Mouse (Mus musculus): ENCODE measurements at regions not wholly inside any gene's neighbourhood (a gene's known extent, or its start where the extent isn't known, plus 50 kb on each side); places are given as distances from the start of the nearest gene placed in this dataset.

- no peak for DNase-seq
- no peaks in the 10 kb centered on the region for H3K79me2 ChIP-seq (replicated peaks; ENCODE audit: control insufficient read depth, insufficient read depth, low read length)
- no peak overlapping the region for H3K9ac ChIP-seq (ENCODE audit: low read depth, low read length)
- H3K36me3 ChIP-seq (ENCODE audit: control insufficient read depth, insufficient read depth, low read length) = no peaks in the 10 kb centered on the region
- no peak for TF ChIP-seq EP300 (IDR thresholded peaks at IDR 0.05; ENCODE audit: insufficient read depth, low read depth, low read length)
- no peak for TF ChIP-seq POLR2A (IDR thresholded peaks at IDR 0.05; ENCODE audit: insufficient read depth, low read depth, low read length)
- no peak for TF ChIP-seq CTCF (IDR thresholded peaks at IDR 0.05)
- intact Hi-C loops (cut with DNase I) = no loop called here
- WGBS = 60% methylated on average over 4 of the region's 4 CpGs
- H3K4me3 ChIP-seq = no peak overlapping the region
- H3K27ac ChIP-seq = no peak overlapping the region
- no peaks in the 10 kb centered on the region for H3K27me3 ChIP-seq (ENCODE audit: control insufficient read depth, insufficient read depth, low read length)
- H3K4me1 ChIP-seq (ENCODE audit: control insufficient read depth, insufficient read depth, low read length) = no peaks in the 10 kb centered on the region
Observed at GRCm38 (mm10) chrX:144075241-144075640, 78.3 kb upstream of the A730046J19Rik start.

- Histone ChIP-seq H3K4me1 (ENCODE audit: control insufficient read depth, insufficient read depth, low read length) (no peaks in the 10 kb centered on the region), H3K27ac (no peak overlapping the region), H3K4me3 (no peak overlapping the region), H3K9ac (ENCODE audit: low read depth, low read length) (no peak overlapping the region), H3K36me3 (ENCODE audit: control insufficient read depth, insufficient read depth, low read length) (no peaks in the 10 kb centered on the region), H3K27me3 (ENCODE audit: control insufficient read depth, insufficient read depth, low read length) (no peaks in the 10 kb centered on the region), H3K79me2 (replicated peaks; ENCODE audit: control insufficient read depth, insufficient read depth, low read length) (no peaks in the 10 kb centered on the region)
- 11% methylated on average over 1 of the region's 1 CpGs for WGBS
- TF ChIP-seq CTCF (IDR thresholded peaks at IDR 0.05) (0 out of 2 replicates have a peak, but pooled peaks have one; percentile 15), EP300 (IDR thresholded peaks at IDR 0.05; ENCODE audit: insufficient read depth, low read depth, low read length) (no peak), POLR2A (IDR thresholded peaks at IDR 0.05; ENCODE audit: insufficient read depth, low read depth, low read length) (no peak)
- intact Hi-C loops (cut with DNase I) = no loop called here
- DNase-seq = no peak
Observed at GRCm38 (mm10) chrX:144081146-144081545, 72.3 kb upstream of the A730046J19Rik start.

DNA sequence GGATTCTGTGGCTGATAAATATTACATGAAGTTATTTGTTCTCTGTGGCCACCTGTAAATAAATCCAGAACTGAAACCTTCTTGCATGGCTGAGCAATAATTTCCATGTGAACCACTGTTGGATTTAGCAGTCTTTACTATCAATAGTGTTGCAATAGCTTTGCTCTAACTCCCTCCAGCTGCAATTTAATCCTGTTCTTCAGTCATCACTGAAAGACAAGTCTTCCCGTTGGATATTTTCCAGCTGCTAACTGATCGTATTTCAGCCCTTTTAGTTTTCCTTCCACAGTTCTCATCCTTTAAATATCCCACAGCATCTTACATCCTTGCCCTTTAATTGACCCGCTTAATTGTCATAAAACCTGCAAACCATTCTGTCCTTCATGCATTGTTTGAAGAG, 55.3 kb upstream of the A730046J19Rik start:
- DNase-seq = no peak
- Histone ChIP-seq H3K9ac (ENCODE audit: low read depth, low read length) (no peak overlapping the region), H3K79me2 (replicated peaks; ENCODE audit: control insufficient read depth, insufficient read depth, low read length) (no peaks in the 10 kb centered on the region), H3K27me3 (ENCODE audit: control insufficient read depth, insufficient read depth, low read length) (no peaks in the 10 kb centered on the region), H3K27ac (no peak overlapping the region), H3K36me3 (ENCODE audit: control insufficient read depth, insufficient read depth, low read length) (no peaks in the 10 kb centered on the region), H3K4me1 (ENCODE audit: control insufficient read depth, insufficient read depth, low read length) (no peaks in the 10 kb centered on the region), H3K4me3 (no peak overlapping the region)
- intact Hi-C loops (cut with DNase I) = no loop called here
- no peak for TF ChIP-seq EP300 (IDR thresholded peaks at IDR 0.05; ENCODE audit: insufficient read depth, low read depth, low read length)
- TF ChIP-seq CTCF (IDR thresholded peaks at IDR 0.05) = no peak
- no peak for TF ChIP-seq POLR2A (IDR thresholded peaks at IDR 0.05; ENCODE audit: insufficient read depth, low read depth, low read length)
- 53% methylated on average over 3 of the region's 3 CpGs for WGBS

Measured in heart, adult 2 months (tissue).